Mouse (Mus musculus) kidney, embryonic 14.5 days (tissue): ENCODE measurements around the gene Itga8. TPM values are rescaled to one million over a fixed set of nuclear protein-coding genes. Genes with fewer than 3 reads are reported as not detected.

Experiments
- ATAC-seq: fragments of 200-750 bp; cut with Nextera tagmentation; 2 replicates; pipeline ENCODE4 v1.8.0; 2017; ENCODE audit warnings: moderate number of reproducible peaks, mild to moderate bottlenecking, moderate TSS enrichment, moderate library complexity; ENCODE audit not compliant: low FRiP score, low TSS enrichment
- H3K27ac ChIP-seq: fragments of 300-500 bp; sonication (generic); 2 replicates; pipeline ENCODE4 v1.5.1; 2014; ENCODE audit warnings: low read depth, mild to moderate bottlenecking, low read length, moderate library complexity, mixed read lengths
- H3K27me3 ChIP-seq: fragments of 300-500 bp; sonication (generic); 2 replicates; pipeline ENCODE4 v1.6.1; 2014; ENCODE audit warnings: mild to moderate bottlenecking, low read length; ENCODE audit not compliant: control insufficient read depth, insufficient read depth
- H3K36me3 ChIP-seq: fragments of 300-500 bp; sonication (generic); 2 replicates; pipeline ENCODE4 v1.6.1; 2014; ENCODE audit warnings: low read length, mixed read lengths; ENCODE audit not compliant: control insufficient read depth, insufficient read depth
- H3K4me1 ChIP-seq: fragments of 300-500 bp; sonication (generic); 2 replicates; pipeline ENCODE4 v1.6.1; 2014; ENCODE audit warnings: low read length, mixed read lengths; ENCODE audit not compliant: control insufficient read depth, insufficient read depth
- H3K4me2 ChIP-seq: fragments of 300-500 bp; sonication (generic); replicated peaks from 2 replicates; pipeline ENCODE4 v1.6.1; 2014; ENCODE audit warnings: low read depth, mild to moderate bottlenecking, low read length
- H3K4me3 ChIP-seq: fragments of 300-500 bp; sonication (generic); 2 replicates; pipeline ENCODE4 v1.5.1; 2014; ENCODE audit warnings: mild to moderate bottlenecking, low read length
- H3K9ac ChIP-seq: fragments of 300-500 bp; sonication (generic); 2 replicates; pipeline ENCODE4 v1.6.1; 2014; ENCODE audit warnings: low read depth, mild to moderate bottlenecking, low read length, moderate library complexity
- H3K9me3 ChIP-seq: fragments of 300-500 bp; sonication (generic); 2 replicates; pipeline ENCODE4 v1.6.1; 2016; ENCODE audit warnings: low read length; ENCODE audit not compliant: control insufficient read depth
- WGBS: fragments of 180-500 bp; shearing (Covaris S2); extraction: QIAGEN DNeasy Blood & Tissue Kit; methylation state at CpG from one replicate; pipeline ENCODE4 v1.1.7; 2014; 5-methylcytosine and 5-hydroxymethylcytosine counted together
- polyA plus RNA-seq: library from polyadenylated mRNA; unstranded; fragments of >200 nt; fragmentation: Nextera tagmentation; extraction: Ambion mirVana; gene quantifications from 2 replicates; pipeline ENCODE4 v1.2.1, GENCODE M21; 2014

Itga8 gene
- polyA plus RNA-seq, 1 experiment from 2014 or later: 48.2 TPM

GRCm38 (mm10) chr2:12157001-12157400 is 144.7 kb downstream of the Itga8 start:
- Histone ChIP-seq H3K4me2 (no peak overlapping the region), H3K9me3 (no peaks in the 10 kb centered on the region), H3K36me3 (peaks cover 10% of the 10 kb centered on the region; the same call in 1 of the 2 replicates), H3K27ac (no peak overlapping the region), H3K9ac (no peak overlapping the region), H3K4me1 (no peaks in the 10 kb centered on the region), H3K27me3 (no peaks in the 10 kb centered on the region), H3K4me3 (no peak overlapping the region)
- 52% methylated on average over 1 of the region's 1 CpGs for WGBS
- no peak for ATAC-seq

GRCm38 (mm10) chr2:12156401-12156800 is 145.3 kb downstream of the Itga8 start:
- Histone ChIP-seq H3K27ac (no peak overlapping the region), H3K4me3 (no peak overlapping the region), H3K9me3 (no peaks in the 10 kb centered on the region), H3K4me1 (no peaks in the 10 kb centered on the region), H3K36me3 (peaks cover 10% of the 10 kb centered on the region; the same call in 1 of the 2 replicates), H3K4me2 (no peak overlapping the region), H3K27me3 (no peaks in the 10 kb centered on the region), H3K9ac (no peak overlapping the region)
- no peak for ATAC-seq
- WGBS: 67% methylated on average over 3 of the region's 3 CpGs

GRCm38 (mm10) chr2:12154676-12155075 is 147.0 kb downstream of the Itga8 start:
- WGBS: 90% methylated on average over 6 of the region's 6 CpGs
- H3K27me3 ChIP-seq: no peaks in the 10 kb centered on the region
- H3K9ac ChIP-seq: no peak overlapping the region
- H3K4me1 ChIP-seq: no peaks in the 10 kb centered on the region
- no peak for ATAC-seq
- H3K4me3 ChIP-seq: no peak overlapping the region
- no peak overlapping the region for H3K27ac ChIP-seq
- H3K9me3 ChIP-seq: no peaks in the 10 kb centered on the region
- H3K4me2 ChIP-seq: no peak overlapping the region
- 0 out of 2 replicates have a peak, but pooled peaks cover 5% of the 10 kb centered on the region for H3K36me3 ChIP-seq

GRCm38 (mm10) chr2:12153551-12153950 is 148.2 kb downstream of the Itga8 start:
- no peak overlapping the region for H3K27ac ChIP-seq
- WGBS: 71% methylated on average over 1 of the region's 1 CpGs

GRCm38 (mm10) chr2:12147902-12148301 is 153.8 kb downstream of the Itga8 start:
- Histone ChIP-seq H3K27ac (no peak overlapping the region), H3K36me3 (peaks cover 9% of the 10 kb centered on the region; the same call in 1 of the 2 replicates), H3K4me3 (no peak overlapping the region), H3K4me1 (no peaks in the 10 kb centered on the region), H3K4me2 (no peak overlapping the region), H3K27me3 (no peaks in the 10 kb centered on the region), H3K9me3 (no peaks in the 10 kb centered on the region), H3K9ac (no peak overlapping the region)
- ATAC-seq: no peak; the same call in 1 of the 2 replicates
- 61% methylated on average over 2 of the region's 2 CpGs for WGBS

More at GRCm38 (mm10) chr2:12153551-12153950, 148.2 kb downstream of the Itga8 start:
- Histone ChIP-seq H3K4me1 (no peaks in the 10 kb centered on the region), H3K27me3 (no peaks in the 10 kb centered on the region), H3K9me3 (no peaks in the 10 kb centered on the region), H3K4me3 (no peak overlapping the region), H3K36me3 (0 out of 2 replicates have a peak, but pooled peaks cover 9% of the 10 kb centered on the region), H3K4me2 (no peak overlapping the region), H3K9ac (no peak overlapping the region)
- no peak for ATAC-seq

GRCm38 (mm10) chr2:12146612-12147011 is 155.1 kb downstream of the Itga8 start:
- Histone ChIP-seq H3K4me2 (no peak overlapping the region), H3K27me3 (no peaks in the 10 kb centered on the region), H3K36me3 (peaks cover 9% of the 10 kb centered on the region; the same call in 1 of the 2 replicates), H3K4me1 (no peaks in the 10 kb centered on the region), H3K27ac (no peak overlapping the region), H3K9ac (no peak overlapping the region), H3K4me3 (no peak overlapping the region), H3K9me3 (no peaks in the 10 kb centered on the region)
- no peak for ATAC-seq
- 78% methylated on average over 2 of the region's 2 CpGs for WGBS

GRCm38 (mm10) chr2:12138765-12139368 is 162.9 kb downstream of the Itga8 start:
- no peak for ATAC-seq
- Histone ChIP-seq H3K36me3 (peaks cover 10% of the 10 kb centered on the region), H3K4me2 (no peak overlapping the region), H3K27me3 (no peaks in the 10 kb centered on the region), H3K9me3 (no peaks in the 10 kb centered on the region), H3K4me1 (no peaks in the 10 kb centered on the region), H3K9ac (no peak overlapping the region), H3K4me3 (no peak overlapping the region), H3K27ac (no peak overlapping the region)
- 85% methylated on average over 5 of the region's 5 CpGs for WGBS

GRCm38 (mm10) chr2:12126580-12126979 is 175.1 kb downstream of the Itga8 start:
- Histone ChIP-seq H3K4me1 (no peaks in the 10 kb centered on the region), H3K27ac (no peak overlapping the region), H3K9me3 (no peaks in the 10 kb centered on the region), H3K9ac (no peak overlapping the region), H3K4me3 (no peak overlapping the region), H3K27me3 (no peaks in the 10 kb centered on the region), H3K36me3 (no peaks in the 10 kb centered on the region; the same call in 1 of the 2 replicates), H3K4me2 (no peak overlapping the region)
- ATAC-seq: no peak

GRCm38 (mm10) chr2:12115479-12115878 is 186.2 kb downstream of the Itga8 start:
- Histone ChIP-seq H3K9ac (no peak overlapping the region), H3K4me3 (no peak overlapping the region), H3K4me2 (no peak overlapping the region), H3K36me3 (no peaks in the 10 kb centered on the region), H3K27me3 (no peaks in the 10 kb centered on the region), H3K9me3 (no peaks in the 10 kb centered on the region), H3K27ac (no peak overlapping the region), H3K4me1 (no peaks in the 10 kb centered on the region)
- no peak for ATAC-seq
- WGBS: 56% methylated on average over 2 of the region's 2 CpGs
